Mouse (Mus musculus) cortical plate, adult 2 months (tissue): ENCODE data around the gene Btbd10.

Source experiments
- CTCF ChIP-seq: fragments of 200-500 bp; IDR thresholded peaks from 2 replicates; pipeline ENCODE4 v1.5.1; 2011; ENCODE audit warnings: mild to moderate bottlenecking, control low read depth, low read length; ENCODE audit not compliant: insufficient read depth; ENCODE audit errors: extremely low read depth
- POLR2A ChIP-seq: fragments of 200-500 bp; IDR thresholded peaks from 2 replicates; pipeline ENCODE4 v1.6.1; 2011; ENCODE audit warnings: mild to moderate bottlenecking, low read length, control low read depth; ENCODE audit not compliant: insufficient read depth; ENCODE audit errors: extremely low read depth

- TF ChIP-seq CTCF (no peak), POLR2A (no peak)
Observed at GRCm38 (mm10) chr7:113294598-113294997, 74.6 kb downstream of the Btbd10 start.
